Mouse (Mus musculus) midbrain, embryonic 11.5 days (tissue): ENCODE measurements around the gene Cdhr3. TPM values are rescaled to one million over a fixed set of nuclear protein-coding genes. Genes with fewer than 3 reads are reported as not detected.

Source experiments
- ATAC-seq: fragments of 200-750 bp; cut with Nextera tagmentation; 2 replicates; pipeline ENCODE4 v1.8.0; 2017; ENCODE audit warnings: moderate TSS enrichment, moderate library complexity; ENCODE audit not compliant: low FRiP score
- DNase-seq: peaks from one replicate; pipeline ENCODE4 v3.0.0; 2015; ENCODE audit warnings: low spot score; ENCODE audit errors: missing footprints
- H3K27ac ChIP-seq: fragments of 300-500 bp; sonication (generic); 2 replicates; pipeline ENCODE4 v1.5.1; 2014; ENCODE audit warnings: low read depth, low read length
- H3K27me3 ChIP-seq: fragments of 300-500 bp; sonication (generic); 2 replicates; pipeline ENCODE4 v1.6.1; 2014; ENCODE audit warnings: mild to moderate bottlenecking, low read length, moderate library complexity, mixed read lengths; ENCODE audit not compliant: control insufficient read depth, insufficient read depth
- H3K36me3 ChIP-seq: fragments of 300-500 bp; sonication (generic); 2 replicates; pipeline ENCODE4 v1.6.1; 2014; ENCODE audit warnings: mild to moderate bottlenecking, low read length, moderate library complexity, mixed read lengths; ENCODE audit not compliant: control insufficient read depth, insufficient read depth
- H3K4me1 ChIP-seq: fragments of 300-500 bp; sonication (generic); 2 replicates; pipeline ENCODE4 v1.6.1; 2014; ENCODE audit warnings: low read length; ENCODE audit not compliant: control insufficient read depth, insufficient read depth
- H3K4me2 ChIP-seq: fragments of 300-500 bp; sonication (generic); 2 replicates; pipeline ENCODE4 v1.6.1; 2014; ENCODE audit warnings: mild to moderate bottlenecking, moderate library complexity
- H3K4me3 ChIP-seq: fragments of 300-500 bp; sonication (generic); 2 replicates; pipeline ENCODE4 v1.5.1; 2014; ENCODE audit warnings: low read depth, low read length
- H3K9ac ChIP-seq: fragments of 300-500 bp; sonication (generic); 2 replicates; pipeline ENCODE4 v1.6.1; 2014; ENCODE audit warnings: low read length
- H3K9me3 ChIP-seq: fragments of 300-500 bp; sonication (generic); 2 replicates; pipeline ENCODE4 v1.6.1; 2016; ENCODE audit warnings: low read length; ENCODE audit not compliant: control insufficient read depth
- WGBS: fragments of 180-500 bp; shearing (Covaris S2); extraction: QIAGEN DNeasy Blood & Tissue Kit; methylation state at CpG from one replicate; pipeline ENCODE4 v1.1.7; 2014; 5-methylcytosine and 5-hydroxymethylcytosine counted together
- polyA plus RNA-seq: library from polyadenylated mRNA; unstranded; fragments of >200 nt; fragmentation: Nextera tagmentation; extraction: Ambion mirVana; gene quantifications from 2 replicates; pipeline ENCODE4 v1.2.1, GENCODE M21; 2014

The Cdhr3 gene
- not detected in 2 replicates for polyA plus RNA-seq

GRCm38 (mm10) chr12:33092775-33093174, at the start of gene Cdhr3:
TSS of gene Cdhr3 (minus strand) at chr12:33092875.
- Histone ChIP-seq H3K9ac (no peak within 1 kb of the TSS), H3K36me3 (no peaks in the 10 kb centered on the region), H3K27me3 (no peaks in the 10 kb centered on the region), H3K4me1 (no peaks in the 10 kb centered on the region), H3K9me3 (no peaks in the 10 kb centered on the region), H3K27ac (no peak within 1 kb of the TSS), H3K4me2 (no peak within 1 kb of the TSS), H3K4me3 (no peak within 1 kb of the TSS)
- no peak for DNase-seq
- ATAC-seq, result no peak
- WGBS, result 74% methylated on average over 6 of the region's 6 CpGs

DNA sequence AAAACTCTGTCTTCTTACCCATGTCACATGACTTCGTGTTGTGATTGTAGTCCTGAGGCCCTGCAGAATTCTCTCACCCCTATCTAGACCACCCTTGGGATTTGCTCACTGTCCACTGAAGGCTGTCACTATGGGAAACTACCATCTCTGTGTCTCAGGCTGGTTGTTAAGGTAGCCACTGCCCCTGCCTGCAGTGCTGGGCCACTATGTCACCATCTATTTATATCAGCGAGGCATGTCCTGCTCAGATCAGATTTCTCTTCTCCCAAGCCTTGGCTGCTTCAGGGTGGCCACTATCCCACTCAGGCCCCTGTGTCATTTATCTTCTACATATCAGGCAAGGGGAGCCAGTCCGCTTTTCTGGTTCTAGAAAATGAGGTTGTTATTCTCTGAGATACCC, 46.4 kb upstream of the Cdhr3 start:
- no peak overlapping the region for H3K9ac ChIP-seq
- no peaks in the 10 kb centered on the region for H3K36me3 ChIP-seq
- no peak overlapping the region for H3K4me3 ChIP-seq
- H3K27ac ChIP-seq, result no peak overlapping the region
- no peak for ATAC-seq
- no peaks in the 10 kb centered on the region for H3K9me3 ChIP-seq
- no peak overlapping the region for H3K4me2 ChIP-seq
- 87% methylated on average over 3 of the region's 3 CpGs for WGBS
- H3K27me3 ChIP-seq, result no peaks in the 10 kb centered on the region
- no peaks in the 10 kb centered on the region for H3K4me1 ChIP-seq
- DNase-seq, result no peak

DNA sequence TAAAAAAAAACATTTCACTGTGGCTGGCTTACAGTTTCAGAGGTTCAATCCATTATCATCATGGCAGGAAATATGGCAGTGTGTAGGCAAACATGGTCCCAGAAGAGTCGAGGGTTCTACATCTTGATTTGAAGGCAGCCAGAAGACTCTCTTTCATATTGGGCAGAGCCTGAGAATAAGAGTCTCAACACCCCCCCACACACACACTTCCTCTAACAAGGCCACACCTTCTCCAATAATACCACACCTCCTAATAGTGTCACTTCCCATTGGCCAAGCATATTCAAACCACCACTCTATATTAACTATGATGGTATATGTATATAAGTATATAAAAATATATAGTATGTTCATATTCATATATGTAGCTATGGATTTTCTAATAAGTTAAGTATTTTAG, 45.2 kb upstream of the Cdhr3 start:
- no peaks in the 10 kb centered on the region for H3K36me3 ChIP-seq
- 90% methylated on average over 1 of the region's 1 CpGs for WGBS
- H3K27ac ChIP-seq, result no peak overlapping the region
- ATAC-seq, result no peak
- no peak for DNase-seq
- H3K27me3 ChIP-seq, result no peaks in the 10 kb centered on the region
- no peaks in the 10 kb centered on the region for H3K9me3 ChIP-seq
- H3K9ac ChIP-seq, result no peak overlapping the region
- no peaks in the 10 kb centered on the region for H3K4me1 ChIP-seq
- H3K4me3 ChIP-seq, result no peak overlapping the region
- no peak overlapping the region for H3K4me2 ChIP-seq

- DNase-seq, result no peak
- no peaks in the 10 kb centered on the region for H3K36me3 ChIP-seq
- WGBS, result 76% methylated on average over 7 of the region's 7 CpGs
- no peak overlapping the region for H3K27ac ChIP-seq
- no peak for ATAC-seq
- H3K9me3 ChIP-seq, result no peaks in the 10 kb centered on the region
- H3K4me3 ChIP-seq, result no peak overlapping the region
- H3K4me1 ChIP-seq, result peaks cover 4% of the 10 kb centered on the region; the same call in 1 of the 2 replicates
- no peaks in the 10 kb centered on the region for H3K27me3 ChIP-seq
- H3K9ac ChIP-seq, result no peak overlapping the region
- H3K4me2 ChIP-seq, result no peak overlapping the region
These were observed 39.1 kb upstream of the Cdhr3 start for GRCm38 (mm10) chr12:33131796-33132195.

DNA sequence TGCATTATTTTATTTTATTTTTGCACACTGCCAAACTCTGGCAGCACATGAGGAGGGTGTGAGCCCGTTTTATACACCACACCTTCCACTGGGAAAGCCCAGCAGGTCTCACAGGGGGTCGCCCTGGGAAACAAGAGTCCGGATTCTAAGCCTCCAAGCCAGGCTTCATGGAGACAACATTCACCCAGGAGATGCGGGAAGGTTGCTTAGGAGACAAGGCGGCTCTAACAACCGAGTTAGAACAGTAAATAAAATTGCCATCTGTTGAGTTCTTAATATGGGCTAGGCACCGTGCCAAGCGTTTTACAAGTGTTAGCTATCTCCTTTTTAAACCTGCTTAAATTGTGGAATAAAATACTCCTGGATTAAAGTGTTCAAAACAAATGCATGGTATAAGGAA, 37.7 kb upstream of the Cdhr3 start:
- no peak for DNase-seq
- no peak overlapping the region for H3K4me2 ChIP-seq
- no peaks in the 10 kb centered on the region for H3K27me3 ChIP-seq
- no peak for ATAC-seq
- H3K9me3 ChIP-seq, result no peaks in the 10 kb centered on the region
- H3K27ac ChIP-seq, result no peak overlapping the region
- WGBS, result 49% methylated on average over 8 of the region's 8 CpGs
- H3K36me3 ChIP-seq, result no peaks in the 10 kb centered on the region
- no peak overlapping the region for H3K9ac ChIP-seq
- no peak overlapping the region for H3K4me3 ChIP-seq
- peaks cover 4% of the 10 kb centered on the region; the same call in 1 of the 2 replicates for H3K4me1 ChIP-seq

DNA sequence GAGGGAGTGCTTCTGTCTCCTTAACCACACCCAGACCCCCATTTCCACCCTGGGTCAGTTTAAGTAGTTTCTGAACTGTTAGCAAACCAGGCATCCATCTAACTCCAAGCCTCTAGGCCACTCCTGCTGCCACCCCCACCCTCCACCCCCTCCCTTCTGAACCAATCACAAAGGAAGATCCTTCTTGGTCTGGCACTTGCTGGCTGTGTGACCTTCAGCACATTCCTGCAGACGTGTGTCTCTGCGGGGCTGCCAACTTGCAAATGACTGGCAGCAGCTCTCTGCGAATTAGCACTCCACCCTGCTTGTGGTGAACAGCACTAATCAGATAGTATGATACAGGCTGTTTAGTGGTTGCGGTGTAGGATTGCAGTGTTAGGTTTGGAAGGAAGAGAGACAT, 36.7 kb upstream of the Cdhr3 start:
- no peak overlapping the region for H3K27ac ChIP-seq
- H3K36me3 ChIP-seq, result no peaks in the 10 kb centered on the region
- H3K4me3 ChIP-seq, result no peak overlapping the region
- DNase-seq (no peak), ATAC-seq (peak; percentile 54; the same call in 1 of the 2 replicates)
- peaks cover 4% of the 10 kb centered on the region; the same call in 1 of the 2 replicates for H3K4me1 ChIP-seq
- H3K9me3 ChIP-seq, result no peaks in the 10 kb centered on the region
- H3K27me3 ChIP-seq, result no peaks in the 10 kb centered on the region
- H3K4me2 ChIP-seq, result no peak overlapping the region
- no peak overlapping the region for H3K9ac ChIP-seq
- 25% methylated on average over 4 of the region's 4 CpGs for WGBS

GRCm38 (mm10) chr12:33128702-33129101, 36.0 kb upstream of the Cdhr3 start:
- ATAC-seq, result peak; percentile 54
- Histone ChIP-seq H3K27me3 (no peaks in the 10 kb centered on the region), H3K4me1 (peaks cover 4% of the 10 kb centered on the region; the same call in 1 of the 2 replicates), H3K27ac (no peak overlapping the region), H3K4me2 (no peak overlapping the region), H3K9me3 (no peaks in the 10 kb centered on the region), H3K9ac (no peak overlapping the region), H3K36me3 (no peaks in the 10 kb centered on the region), H3K4me3 (no peak overlapping the region)
- WGBS, result 60% methylated on average over 7 of the region's 7 CpGs
- DNase-seq, result no peak

- no peaks in the 10 kb centered on the region for H3K36me3 ChIP-seq
- H3K9me3 ChIP-seq, result no peaks in the 10 kb centered on the region
- H3K4me2 ChIP-seq, result no peak overlapping the region
- no peak overlapping the region for H3K4me3 ChIP-seq
- DNase-seq (no peak), ATAC-seq (no peak)
- no peak overlapping the region for H3K27ac ChIP-seq
- no peak overlapping the region for H3K9ac ChIP-seq
- no peaks in the 10 kb centered on the region for H3K27me3 ChIP-seq
- 92% methylated on average over 2 of the region's 2 CpGs for WGBS
- peaks cover 4% of the 10 kb centered on the region; the same call in 1 of the 2 replicates for H3K4me1 ChIP-seq
These were observed 35.4 kb upstream of the Cdhr3 start for GRCm38 (mm10) chr12:33128121-33128520.

GRCm38 (mm10) chr12:33126243-33126642, 33.6 kb upstream of the Cdhr3 start:
- no peaks in the 10 kb centered on the region for H3K9me3 ChIP-seq
- DNase-seq (no peak), ATAC-seq (no peak)
- H3K9ac ChIP-seq, result no peak overlapping the region
- H3K27me3 ChIP-seq, result no peaks in the 10 kb centered on the region
- no peak overlapping the region for H3K4me3 ChIP-seq
- H3K27ac ChIP-seq, result no peak overlapping the region
- no peaks in the 10 kb centered on the region for H3K36me3 ChIP-seq
- H3K4me1 ChIP-seq, result peaks cover 4% of the 10 kb centered on the region; the same call in 1 of the 2 replicates
- H3K4me2 ChIP-seq, result no peak overlapping the region
